Mouse (Mus musculus): ENCODE measurements around the gene Trpc7. TPM values are rescaled to one million over a fixed set of nuclear protein-coding genes. Genes with fewer than 3 reads are reported as not detected.
A peak's percentile ranks its signal among the peaks of the same experiment; 100 is the strongest.

Gene Trpc7
- polyA plus RNA-seq, 1 experiment from 2014 or later = not detected

DNA sequence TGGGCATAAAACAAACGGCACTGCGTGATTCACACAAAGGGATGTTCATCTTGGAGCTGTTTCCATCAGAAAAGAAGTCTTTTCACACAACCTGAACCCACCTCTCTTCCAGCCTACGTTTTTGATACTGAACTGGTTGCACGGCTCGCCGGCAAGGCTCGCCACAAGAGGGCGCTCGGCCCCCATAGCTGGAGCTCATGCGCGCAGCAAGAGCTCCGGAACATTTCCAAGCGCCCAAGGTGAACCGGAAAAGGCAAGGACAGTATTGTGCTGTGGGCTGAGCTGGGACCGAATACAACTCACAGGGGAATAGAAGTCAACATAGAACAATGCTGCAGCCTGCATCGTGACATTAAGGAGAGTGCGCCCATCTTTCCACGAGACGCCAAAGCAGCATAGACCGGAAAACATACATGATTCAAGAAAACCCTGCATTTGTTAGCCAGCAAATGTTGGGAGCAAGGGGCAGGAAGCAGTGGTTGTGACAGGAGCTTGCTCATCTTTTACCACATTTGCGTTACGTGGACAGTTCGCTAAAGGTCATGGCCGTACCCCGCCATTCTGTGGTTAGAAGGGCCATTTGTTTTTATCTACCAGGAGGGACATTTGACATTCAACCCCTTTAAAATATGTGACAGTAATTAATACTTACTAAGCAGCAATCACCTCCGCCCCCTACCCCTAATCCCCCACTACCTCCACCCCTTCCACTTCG lies 88.9 kb downstream of the Trpc7 start:
- ATAC-seq (ENCODE audit: insufficient read depth, low FRiP score, low TSS enrichment) (no peak; the same call in 1 of the 2 replicates), DNase-seq (ENCODE audit: low spot score) (peak; percentile 92)
- Histone ChIP-seq H3K4me3 (ENCODE audit: low read depth, low read length) (peak overlapping the region; percentile 6; the same call in 1 of the 2 replicates), H3K9me3 (ENCODE audit: control insufficient read depth, low read length) (no peaks in the 10 kb centered on the region), H3K4me2 (ENCODE audit: low read depth) (peak overlapping the region; percentile 46), H3K27me3 (ENCODE audit: control insufficient read depth, insufficient read depth, low read length) (no peaks in the 10 kb centered on the region), H3K4me1 (ENCODE audit: control insufficient read depth, insufficient read depth, low read length) (no peaks in the 10 kb centered on the region), H3K9ac (ENCODE audit: low read length) (no peak overlapping the region; the same call in 1 of the 2 replicates), H3K36me3 (ENCODE audit: control insufficient read depth, insufficient read depth, low read length) (no peaks in the 10 kb centered on the region), H3K27ac (ENCODE audit: low read depth, low read length) (no peak overlapping the region)
- WGBS = 12% methylated on average over 27 of the region's 27 CpGs

DNA sequence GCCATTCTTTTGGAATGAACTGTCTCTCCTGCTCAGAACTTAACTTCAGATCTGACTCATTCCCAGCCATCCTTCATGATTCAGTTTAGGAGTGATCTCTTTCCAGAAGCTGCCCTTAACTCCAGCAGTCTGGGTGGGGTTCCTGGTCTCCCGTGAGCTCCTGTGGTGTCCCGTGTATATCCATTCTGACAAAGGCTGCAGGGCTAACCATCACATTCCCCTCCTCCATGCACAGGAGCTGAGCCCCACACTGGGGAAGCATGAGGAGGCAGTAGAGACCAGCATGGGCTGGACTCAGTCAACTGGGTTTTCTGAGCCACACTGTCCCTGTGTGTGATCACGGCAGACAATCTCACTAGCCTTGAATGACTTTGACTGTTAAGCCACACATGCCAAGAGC lies 90.7 kb downstream of the Trpc7 start:
- no peak overlapping the region for H3K9ac ChIP-seq (ENCODE audit: low read length)
- no peak overlapping the region for H3K27ac ChIP-seq (ENCODE audit: low read depth, low read length)
- 87% methylated on average over 3 of the region's 3 CpGs for WGBS
- H3K36me3 ChIP-seq (ENCODE audit: control insufficient read depth, insufficient read depth, low read length) = no peaks in the 10 kb centered on the region
- H3K4me2 ChIP-seq (ENCODE audit: low read depth) = no peak overlapping the region
- ATAC-seq (ENCODE audit: insufficient read depth, low FRiP score, low TSS enrichment) (no peak), DNase-seq (ENCODE audit: low spot score) (no peak)
- H3K9me3 ChIP-seq (ENCODE audit: control insufficient read depth, low read length) = no peaks in the 10 kb centered on the region
- H3K27me3 ChIP-seq (ENCODE audit: control insufficient read depth, insufficient read depth, low read length) = no peaks in the 10 kb centered on the region
- H3K4me1 ChIP-seq (ENCODE audit: control insufficient read depth, insufficient read depth, low read length) = no peaks in the 10 kb centered on the region
- H3K4me3 ChIP-seq (ENCODE audit: low read depth, low read length) = no peak overlapping the region

DNA sequence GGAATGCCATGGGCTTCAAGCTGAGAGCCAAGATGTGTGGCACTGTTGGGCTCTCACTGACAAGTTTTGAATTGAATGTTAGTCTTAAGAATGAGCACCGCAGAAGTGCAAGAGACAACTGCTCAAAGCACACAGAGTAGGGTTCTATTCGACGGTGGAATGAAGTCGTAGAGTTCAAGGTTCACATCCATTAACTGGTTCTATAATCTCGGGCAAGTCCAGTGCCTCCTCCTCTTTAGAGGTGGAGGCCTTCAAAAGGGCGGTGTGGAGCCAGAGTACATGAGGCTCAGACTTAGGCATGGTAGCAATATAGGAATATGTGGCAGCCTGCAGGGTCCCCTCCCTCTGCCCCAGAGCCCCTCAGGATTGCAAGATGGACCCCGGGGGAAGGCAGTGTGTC lies 98.3 kb downstream of the Trpc7 start:
- H3K36me3 ChIP-seq (ENCODE audit: control insufficient read depth, insufficient read depth, low read length) = no peaks in the 10 kb centered on the region
- no peaks in the 10 kb centered on the region for H3K9me3 ChIP-seq (ENCODE audit: control insufficient read depth, low read length)
- no peaks in the 10 kb centered on the region for H3K27me3 ChIP-seq (ENCODE audit: control insufficient read depth, insufficient read depth, low read length)
- H3K9ac ChIP-seq (ENCODE audit: low read length) = no peak overlapping the region
- ATAC-seq (ENCODE audit: insufficient read depth, low FRiP score, low TSS enrichment) = no peak
- H3K4me1 ChIP-seq (ENCODE audit: control insufficient read depth, insufficient read depth, low read length) = no peaks in the 10 kb centered on the region
- WGBS = 83% methylated on average over 7 of the region's 7 CpGs
- no peak overlapping the region for H3K4me2 ChIP-seq (ENCODE audit: low read depth)
- no peak for DNase-seq (ENCODE audit: low spot score)
- H3K4me3 ChIP-seq (ENCODE audit: low read depth, low read length) = no peak overlapping the region
- no peak overlapping the region for H3K27ac ChIP-seq (ENCODE audit: low read depth, low read length)

DNA sequence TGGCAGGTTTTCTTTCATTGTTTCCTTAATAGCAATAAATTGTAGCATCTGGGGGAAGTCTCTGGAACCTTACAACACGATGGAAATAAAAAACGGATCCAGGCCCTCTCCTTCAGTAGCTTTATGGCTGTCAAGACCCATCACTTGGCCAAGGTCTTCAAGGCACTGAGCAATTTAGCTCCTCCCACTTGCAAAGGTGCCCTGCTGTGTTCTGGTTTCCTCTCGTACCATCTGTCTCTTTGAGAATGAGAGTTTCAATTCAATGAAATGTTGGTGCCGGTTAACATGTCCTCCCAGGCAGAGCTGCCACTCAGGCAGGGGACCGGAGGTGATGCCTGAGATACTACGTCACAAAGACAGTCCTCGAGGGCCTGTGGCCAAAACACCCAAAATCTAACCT lies 100.3 kb downstream of the Trpc7 start:
- Histone ChIP-seq H3K4me2 (ENCODE audit: low read depth) (no peak overlapping the region), H3K4me1 (ENCODE audit: control insufficient read depth, insufficient read depth, low read length) (no peaks in the 10 kb centered on the region), H3K36me3 (ENCODE audit: control insufficient read depth, insufficient read depth, low read length) (no peaks in the 10 kb centered on the region), H3K9me3 (ENCODE audit: control insufficient read depth, low read length) (no peaks in the 10 kb centered on the region), H3K9ac (ENCODE audit: low read length) (no peak overlapping the region), H3K27ac (ENCODE audit: low read depth, low read length) (no peak overlapping the region), H3K27me3 (ENCODE audit: control insufficient read depth, insufficient read depth, low read length) (no peaks in the 10 kb centered on the region), H3K4me3 (ENCODE audit: low read depth, low read length) (no peak overlapping the region)
- no peak for ATAC-seq (ENCODE audit: insufficient read depth, low FRiP score, low TSS enrichment)
- WGBS = 72% methylated on average over 7 of the region's 7 CpGs
- DNase-seq (ENCODE audit: low spot score) = no peak

DNA sequence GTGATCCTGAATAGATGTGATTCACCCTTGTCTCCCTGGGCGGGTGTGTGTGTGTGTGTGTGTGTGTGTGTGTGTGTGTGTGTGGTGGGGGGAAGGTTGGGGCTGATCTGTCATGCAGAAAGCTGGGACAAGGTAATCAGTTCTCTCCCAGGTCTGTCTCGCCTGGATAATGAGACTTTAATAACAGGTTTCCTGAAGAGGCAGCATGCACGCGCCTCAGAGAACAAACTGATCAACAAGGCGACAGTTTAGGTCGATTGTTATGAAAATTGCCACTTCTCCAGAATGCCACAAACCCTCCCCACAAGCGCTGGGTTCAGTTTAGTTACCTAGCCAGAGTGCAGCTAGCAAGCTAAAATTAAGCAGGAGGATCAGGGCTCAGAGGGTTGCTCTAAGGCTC lies 101.4 kb downstream of the Trpc7 start:
- Histone ChIP-seq H3K27ac (ENCODE audit: low read depth, low read length) (no peak overlapping the region), H3K4me3 (ENCODE audit: low read depth, low read length) (no peak overlapping the region), H3K9ac (ENCODE audit: low read length) (no peak overlapping the region), H3K36me3 (ENCODE audit: control insufficient read depth, insufficient read depth, low read length) (no peaks in the 10 kb centered on the region), H3K4me2 (ENCODE audit: low read depth) (no peak overlapping the region), H3K4me1 (ENCODE audit: control insufficient read depth, insufficient read depth, low read length) (no peaks in the 10 kb centered on the region), H3K27me3 (ENCODE audit: control insufficient read depth, insufficient read depth, low read length) (no peaks in the 10 kb centered on the region), H3K9me3 (ENCODE audit: control insufficient read depth, low read length) (no peaks in the 10 kb centered on the region)
- 64% methylated on average over 7 of the region's 7 CpGs for WGBS
- no peak for DNase-seq (ENCODE audit: low spot score)
- ATAC-seq (ENCODE audit: insufficient read depth, low FRiP score, low TSS enrichment) = no peak

DNA sequence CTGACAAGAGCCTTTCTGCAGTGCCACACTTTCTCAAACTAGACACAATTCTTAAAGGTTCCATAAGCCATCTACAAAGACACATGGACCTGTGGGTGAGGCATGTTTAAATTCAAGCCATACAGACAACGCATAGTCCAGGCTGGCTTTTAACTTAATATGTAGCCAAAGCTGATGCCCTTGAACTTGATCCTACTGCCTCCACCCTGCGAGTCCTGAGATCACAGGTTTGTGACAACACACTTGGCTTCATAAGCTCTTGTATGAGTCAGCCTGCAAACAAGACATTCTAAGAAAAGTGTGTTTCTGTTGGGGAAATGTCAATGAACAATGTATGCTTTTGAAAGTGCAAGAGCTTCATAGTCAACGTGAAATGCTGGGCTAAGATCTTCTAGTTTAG lies 102.9 kb downstream of the Trpc7 start:
- Histone ChIP-seq H3K27me3 (ENCODE audit: control insufficient read depth, insufficient read depth, low read length) (no peaks in the 10 kb centered on the region), H3K9ac (ENCODE audit: low read length) (no peak overlapping the region), H3K4me1 (ENCODE audit: control insufficient read depth, insufficient read depth, low read length) (no peaks in the 10 kb centered on the region), H3K4me2 (ENCODE audit: low read depth) (no peak overlapping the region), H3K27ac (ENCODE audit: low read depth, low read length) (no peak overlapping the region), H3K4me3 (ENCODE audit: low read depth, low read length) (no peak overlapping the region), H3K36me3 (ENCODE audit: control insufficient read depth, insufficient read depth, low read length) (no peaks in the 10 kb centered on the region), H3K9me3 (ENCODE audit: control insufficient read depth, low read length) (no peaks in the 10 kb centered on the region)
- 84% methylated on average over 3 of the region's 3 CpGs for WGBS
- DNase-seq (ENCODE audit: low spot score) (no peak), ATAC-seq (ENCODE audit: insufficient read depth, low FRiP score, low TSS enrichment) (no peak)

DNA sequence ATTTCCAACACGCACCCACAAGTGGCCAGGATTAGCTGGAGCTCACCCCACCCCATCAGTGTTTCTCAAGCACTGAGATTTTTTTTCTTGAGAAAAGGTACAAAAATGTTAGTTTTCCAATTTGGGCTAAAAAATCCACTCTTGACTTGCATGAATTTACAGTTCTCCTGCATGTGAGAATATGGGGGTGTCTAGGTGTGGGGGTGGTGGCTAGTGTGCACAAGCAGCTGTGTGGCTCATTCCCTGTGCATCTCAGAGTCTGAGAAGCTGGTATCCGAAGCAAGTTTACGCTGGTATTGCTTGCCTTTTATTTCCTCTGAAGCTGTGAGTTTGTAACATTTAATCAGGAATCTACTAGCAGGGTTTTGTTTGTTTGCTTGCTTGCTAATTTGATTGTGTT lies 105.1 kb downstream of the Trpc7 start:
- ATAC-seq (ENCODE audit: insufficient read depth, low FRiP score, low TSS enrichment) (no peak), DNase-seq (ENCODE audit: low spot score) (no peak)
- no peaks in the 10 kb centered on the region for H3K9me3 ChIP-seq (ENCODE audit: control insufficient read depth, low read length)
- H3K4me1 ChIP-seq (ENCODE audit: control insufficient read depth, insufficient read depth, low read length) = no peaks in the 10 kb centered on the region
- H3K4me3 ChIP-seq (ENCODE audit: low read depth, low read length) = no peak overlapping the region
- no peaks in the 10 kb centered on the region for H3K27me3 ChIP-seq (ENCODE audit: control insufficient read depth, insufficient read depth, low read length)
- H3K27ac ChIP-seq (ENCODE audit: low read depth, low read length) = no peak overlapping the region
- WGBS = 93% methylated on average over 3 of the region's 3 CpGs
- H3K4me2 ChIP-seq (ENCODE audit: low read depth) = no peak overlapping the region
- no peaks in the 10 kb centered on the region for H3K36me3 ChIP-seq (ENCODE audit: control insufficient read depth, insufficient read depth, low read length)
- H3K9ac ChIP-seq (ENCODE audit: low read length) = no peak overlapping the region

DNA sequence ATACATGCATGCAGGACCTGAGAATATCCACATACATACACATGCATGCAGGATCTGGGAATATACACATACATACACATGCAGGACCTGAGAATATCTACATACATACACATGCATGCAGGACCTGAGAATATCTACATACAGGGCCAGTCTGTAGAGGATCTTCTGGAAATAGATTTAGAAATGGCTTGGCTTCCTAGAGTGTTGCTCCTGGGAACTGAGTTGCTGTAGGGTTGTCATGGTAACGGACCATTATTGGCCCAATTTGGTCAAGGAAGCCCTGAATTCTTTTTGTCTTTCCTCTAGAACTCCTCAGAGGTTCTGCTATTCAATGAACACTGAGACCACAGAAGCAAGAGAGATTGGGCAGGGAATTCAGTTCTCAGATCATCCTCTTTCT lies 113.2 kb downstream of the Trpc7 start:
- no peaks in the 10 kb centered on the region for H3K4me1 ChIP-seq (ENCODE audit: control insufficient read depth, insufficient read depth, low read length)
- no peak for DNase-seq (ENCODE audit: low spot score)
- 0 out of 2 replicates have a peak, but pooled peaks cover 3% of the 10 kb centered on the region for H3K9me3 ChIP-seq (ENCODE audit: control insufficient read depth, low read length)
- no peak overlapping the region for H3K27ac ChIP-seq (ENCODE audit: low read depth, low read length)
- ATAC-seq (ENCODE audit: insufficient read depth, low FRiP score, low TSS enrichment) = no peak
- H3K27me3 ChIP-seq (ENCODE audit: control insufficient read depth, insufficient read depth, low read length) = no peaks in the 10 kb centered on the region
- WGBS = 73% methylated on average over 1 of the region's 1 CpGs
- H3K36me3 ChIP-seq (ENCODE audit: control insufficient read depth, insufficient read depth, low read length) = no peaks in the 10 kb centered on the region
- no peak overlapping the region for H3K4me3 ChIP-seq (ENCODE audit: low read depth, low read length)
- H3K4me2 ChIP-seq (ENCODE audit: low read depth) = no peak overlapping the region
- H3K9ac ChIP-seq (ENCODE audit: low read length) = no peak overlapping the region

DNA sequence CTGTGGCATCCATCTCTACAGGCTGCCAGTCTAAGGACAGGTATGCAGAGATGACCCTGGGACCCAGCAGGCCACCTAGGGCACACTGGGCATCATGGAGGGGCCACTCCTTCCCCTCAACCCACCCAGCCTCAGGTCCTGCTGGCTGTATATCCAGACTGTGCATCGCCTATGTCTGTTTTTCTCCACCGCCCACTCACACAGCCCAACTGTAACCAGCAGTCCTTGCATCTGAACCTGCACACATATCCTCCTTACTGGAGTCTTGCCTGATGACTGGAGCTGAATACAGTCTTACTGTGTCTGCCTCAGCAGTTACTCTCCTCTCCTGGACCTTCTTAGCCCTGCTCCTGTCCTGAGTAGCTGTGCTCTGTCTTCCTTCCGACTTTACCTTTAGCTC lies 114.1 kb downstream of the Trpc7 start:
- Histone ChIP-seq H3K9ac (ENCODE audit: low read length) (no peak overlapping the region), H3K9me3 (ENCODE audit: control insufficient read depth, low read length) (0 out of 2 replicates have a peak, but pooled peaks cover 3% of the 10 kb centered on the region), H3K4me1 (ENCODE audit: control insufficient read depth, insufficient read depth, low read length) (no peaks in the 10 kb centered on the region), H3K36me3 (ENCODE audit: control insufficient read depth, insufficient read depth, low read length) (no peaks in the 10 kb centered on the region), H3K4me3 (ENCODE audit: low read depth, low read length) (no peak overlapping the region), H3K27ac (ENCODE audit: low read depth, low read length) (no peak overlapping the region), H3K27me3 (ENCODE audit: control insufficient read depth, insufficient read depth, low read length) (no peaks in the 10 kb centered on the region), H3K4me2 (ENCODE audit: low read depth) (no peak overlapping the region)
- DNase-seq (ENCODE audit: low spot score) (no peak), ATAC-seq (ENCODE audit: insufficient read depth, low FRiP score, low TSS enrichment) (no peak)
- 81% methylated on average over 3 of the region's 3 CpGs for WGBS

Measured in neural tube, embryonic 11.5 days (tissue).